Mouse (Mus musculus): ENCODE results near the gene Irf6.

- TF ChIP-seq CTCF (IDR thresholded peaks at IDR 0.05; ENCODE audit: borderline replicate concordance, extremely low read depth, insufficient read depth, insufficient read length) (no peak), POLR2A (IDR thresholded peaks at IDR 0.05; ENCODE audit: borderline replicate concordance, extremely low read depth, insufficient read depth, insufficient read length, poor library complexity, severe bottlenecking) (no peak)
These were observed 14.8 kb downstream of the Irf6 start, which contains the start of gene A130010J15Rik for GRCm38 (mm10) chr1:193167746-193168145.

Data from brain, embryonic 14.5 days (tissue).